Mouse (Mus musculus) R1 (cell line): ENCODE data around the gene Gm34653.
"Not testable (repeated sequence)": the region's sequence is repeated elsewhere in the genome, so short reads cannot be mapped to it uniquely, and the experiment has no call there.

Experiments used
- DNase-seq: peaks from one replicate; pipeline ENCODE4 v3.0.0-alpha.2; 2018; ENCODE audit warnings: low read depth, low spot score

Gene Gm34653

DNA sequence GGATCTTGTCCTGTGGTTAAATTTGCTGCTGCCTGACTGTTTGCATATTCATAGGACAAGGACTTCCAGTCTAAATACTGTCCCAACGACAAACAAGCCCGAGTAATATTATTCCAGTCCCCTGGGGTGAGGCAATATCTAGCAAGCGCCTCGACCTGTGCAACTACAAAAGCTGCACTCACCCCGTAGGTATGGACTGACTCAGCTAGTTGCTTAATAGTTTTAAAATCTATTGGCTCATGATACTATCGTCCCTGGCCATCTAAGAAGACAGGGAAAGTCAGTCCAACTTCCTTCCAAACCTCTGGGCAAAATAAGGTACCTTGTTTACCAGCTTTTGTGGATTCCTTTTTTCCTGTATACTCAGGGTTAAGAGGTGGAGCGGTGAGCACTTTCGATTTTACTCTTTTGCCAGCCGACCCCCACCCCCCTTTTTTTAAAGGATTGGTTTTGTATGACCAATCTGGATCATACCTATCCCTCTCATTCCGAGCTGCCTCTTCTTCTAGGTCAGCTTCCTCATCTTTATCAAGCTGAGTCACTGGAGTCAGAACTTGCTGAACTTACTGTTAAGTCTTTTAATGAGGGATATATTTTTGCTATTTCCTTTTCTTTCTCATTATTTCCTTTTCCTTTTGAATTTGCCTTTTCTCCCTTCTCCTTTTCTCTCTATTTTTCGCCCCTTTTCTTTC lies at the start of gene Gm34653:
Gene Gm34653, plus strand, starts transcription at position 242 of the 692 bp plus-strand sequence.
- DNase-seq, result not testable (repeated sequence)

DNA sequence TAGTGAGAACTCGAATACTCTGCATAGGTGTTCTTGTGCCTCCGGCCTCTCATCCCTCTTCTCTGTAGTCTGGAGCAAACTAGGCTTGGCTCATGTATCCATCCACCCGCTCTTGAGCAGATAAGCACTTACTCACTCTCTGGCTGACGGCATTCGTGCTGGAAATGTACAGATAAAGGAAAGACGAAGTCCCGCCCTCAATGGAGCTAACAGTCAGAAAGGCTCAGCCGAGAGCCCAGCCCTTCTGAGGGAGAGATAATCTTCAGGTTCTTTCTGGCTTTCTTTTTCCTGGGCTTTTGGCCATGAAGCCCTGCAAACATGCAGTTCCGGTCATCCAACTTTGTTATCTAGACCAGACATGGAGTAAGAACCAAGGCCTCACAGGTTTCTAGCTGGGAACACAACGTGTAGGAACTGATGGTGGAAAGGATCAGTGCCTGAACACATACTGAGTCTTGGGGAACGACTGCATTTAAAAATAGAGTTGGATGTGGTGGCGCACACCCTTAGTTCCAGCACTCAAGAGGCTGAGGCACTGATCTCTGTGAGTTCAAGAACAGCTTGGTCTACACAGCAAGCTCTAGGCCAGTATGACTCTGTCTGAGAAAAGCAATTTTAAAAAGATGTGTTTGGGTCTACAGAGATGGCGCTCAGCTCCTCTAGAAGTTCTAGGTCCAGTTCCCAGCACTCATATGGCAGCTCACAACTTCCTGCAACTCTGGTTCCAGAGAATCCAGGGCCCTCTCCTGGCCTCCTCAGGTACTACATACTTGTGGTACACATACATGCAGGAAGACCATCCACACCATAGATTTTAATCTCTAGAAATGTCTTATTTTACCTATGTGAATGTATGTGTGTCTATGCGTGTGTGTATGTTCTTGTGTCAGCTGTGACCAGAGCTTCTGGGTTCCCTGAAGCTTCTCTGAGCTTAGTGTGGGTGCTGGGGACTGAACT lies 49.5 kb upstream of the Gm34653 start:
- DNase-seq, result peak; percentile 63

DNA sequence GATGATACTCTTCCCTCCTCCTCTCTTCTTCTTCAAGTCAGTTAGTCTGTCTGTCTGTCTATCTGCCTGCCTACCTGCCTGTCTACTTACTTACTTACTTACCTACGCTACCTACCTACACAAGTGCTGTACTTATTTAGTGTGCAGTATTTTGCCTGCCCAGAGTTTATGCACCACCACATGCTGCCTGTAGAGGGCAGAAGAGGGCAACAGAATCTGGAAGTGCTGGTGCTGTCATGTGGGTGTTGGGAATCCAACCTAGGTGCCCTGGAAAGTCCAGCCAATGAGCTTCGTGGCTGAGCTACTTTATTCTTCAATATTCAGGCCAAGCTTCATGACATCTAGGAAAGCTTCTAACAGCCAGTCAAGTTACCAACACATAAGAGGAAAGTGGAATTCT lies 48.7 kb upstream of the Gm34653 start:
- peak; percentile 79 for DNase-seq

DNA sequence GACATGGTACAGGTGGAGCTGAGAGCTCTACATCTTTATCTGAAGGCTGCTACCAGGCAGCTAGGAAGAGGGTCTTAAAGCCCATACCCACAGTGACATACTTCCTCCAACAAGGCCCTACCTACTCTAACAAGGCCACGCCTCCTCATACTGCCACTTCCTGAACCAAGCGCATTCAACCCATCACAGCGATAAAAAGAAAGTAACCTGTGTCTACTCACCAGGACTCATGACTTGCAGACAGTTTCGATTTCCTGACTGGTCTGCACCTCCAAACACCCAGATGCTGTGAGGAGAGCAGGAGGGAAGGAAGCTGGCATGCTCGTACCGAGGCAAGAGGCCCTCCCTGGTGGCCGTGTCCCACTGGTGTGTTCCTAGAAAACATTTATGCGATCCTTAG lies 42.5 kb upstream of the Gm34653 start:
- peak; percentile 28 for DNase-seq

DNA sequence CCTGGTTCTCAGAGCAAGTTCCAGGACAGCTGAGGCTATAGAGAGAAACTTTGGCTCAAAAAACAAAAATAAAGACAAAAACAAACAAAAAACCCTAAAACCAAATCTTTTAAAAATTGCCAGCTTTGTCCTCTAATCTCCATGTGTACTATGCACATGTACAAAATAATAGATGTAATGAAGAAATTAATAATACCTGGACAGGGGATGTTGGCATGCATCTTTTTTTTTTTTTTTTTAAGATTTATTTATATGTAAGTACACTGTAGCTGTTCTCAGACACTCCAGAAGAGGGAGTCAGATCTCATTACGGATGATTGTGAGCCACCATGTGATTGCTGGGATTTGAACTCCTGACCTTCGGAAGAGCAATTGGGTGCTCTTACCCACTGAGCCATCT lies 40.3 kb upstream of the Gm34653 start:
- not testable (repeated sequence) for DNase-seq

DNA sequence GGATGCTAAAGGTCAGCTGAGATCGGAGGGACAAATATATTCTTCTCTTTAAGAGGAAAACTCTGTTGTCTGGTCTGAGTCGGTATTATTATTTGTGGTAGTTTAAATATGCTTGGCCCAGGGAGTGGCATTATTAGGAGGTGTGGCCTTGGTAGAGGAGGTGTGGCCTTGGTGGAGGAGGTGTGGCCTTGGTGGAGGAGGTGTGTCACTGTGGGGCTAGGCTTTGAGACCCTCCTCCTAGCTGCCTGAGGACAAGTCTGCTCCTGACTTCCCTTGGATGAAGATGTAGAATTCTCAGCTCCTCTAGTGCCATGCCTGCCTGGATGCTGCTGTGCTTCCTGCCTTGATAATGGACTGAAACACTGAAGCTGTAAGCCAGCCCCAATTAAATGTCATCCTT lies 38.3 kb upstream of the Gm34653 start:
- peak; percentile 66 for DNase-seq

DNA sequence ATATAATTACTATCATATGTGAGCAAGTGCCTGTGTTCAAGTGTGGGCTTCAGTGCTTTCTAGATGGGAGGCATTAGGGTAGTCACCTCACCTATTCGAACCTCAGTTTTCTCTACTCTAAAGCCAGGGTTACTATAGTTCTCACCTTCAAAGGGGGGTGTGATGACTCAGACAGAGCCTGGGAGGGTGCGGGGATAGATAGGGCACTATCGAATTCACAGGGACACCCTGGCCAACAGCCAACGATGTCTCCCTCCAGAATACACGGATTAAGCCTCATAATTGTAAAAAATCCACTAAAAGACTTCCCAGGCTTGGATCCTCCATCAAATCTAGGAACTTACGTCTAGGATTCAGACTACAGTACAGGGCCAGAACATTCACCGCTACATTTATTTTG lies 37.4 kb upstream of the Gm34653 start:
- DNase-seq, result no peak

DNA sequence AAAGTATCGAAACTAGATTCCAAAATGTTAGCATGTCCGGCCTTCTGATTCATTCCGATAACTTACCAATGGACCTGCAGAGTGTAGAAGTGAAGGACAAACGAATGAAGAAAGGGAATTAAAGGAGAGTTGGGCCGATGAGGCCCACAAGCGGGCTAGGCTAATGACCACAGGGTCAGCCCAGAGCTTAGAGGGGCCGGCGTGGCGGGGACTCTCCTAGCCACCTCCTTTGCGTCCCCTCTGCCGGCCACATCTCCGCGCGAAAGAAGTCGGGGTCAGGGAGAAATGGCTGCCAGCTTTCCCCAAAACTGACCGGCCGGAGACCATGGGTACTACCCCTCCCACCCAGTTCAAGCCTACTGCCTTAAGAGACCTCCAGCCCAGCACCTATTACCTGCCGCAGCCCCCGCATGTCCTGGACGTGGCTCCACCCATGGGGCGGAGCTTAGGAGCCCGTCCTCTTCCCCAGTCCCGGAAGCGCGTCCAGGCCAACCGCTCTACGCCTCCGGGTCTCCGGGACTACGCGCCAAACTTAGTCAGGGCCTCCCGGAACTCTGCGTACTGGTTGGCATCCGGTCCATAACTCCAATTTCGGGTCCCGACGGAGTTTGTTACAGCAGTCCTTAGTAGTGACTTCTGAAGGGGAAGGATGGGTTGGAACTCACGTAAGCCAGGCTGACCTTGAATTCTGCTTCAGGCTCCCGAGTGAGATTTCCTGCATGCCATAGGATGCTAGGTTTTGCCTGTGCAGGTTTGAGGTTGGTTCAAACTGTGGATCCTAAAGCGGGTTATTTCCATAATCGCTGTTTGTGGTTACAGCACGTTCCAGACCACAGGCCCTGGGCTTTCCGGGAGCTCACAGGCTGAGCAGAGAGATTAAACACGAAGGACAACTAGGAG lies 33.2 kb upstream of the Gm34653 start, which contains the start of gene Rabepk:
Gene Rabepk, minus strand, starts transcription at position 556 of the 900 bp plus-strand sequence.
- peak; percentile 90 for DNase-seq

DNA sequence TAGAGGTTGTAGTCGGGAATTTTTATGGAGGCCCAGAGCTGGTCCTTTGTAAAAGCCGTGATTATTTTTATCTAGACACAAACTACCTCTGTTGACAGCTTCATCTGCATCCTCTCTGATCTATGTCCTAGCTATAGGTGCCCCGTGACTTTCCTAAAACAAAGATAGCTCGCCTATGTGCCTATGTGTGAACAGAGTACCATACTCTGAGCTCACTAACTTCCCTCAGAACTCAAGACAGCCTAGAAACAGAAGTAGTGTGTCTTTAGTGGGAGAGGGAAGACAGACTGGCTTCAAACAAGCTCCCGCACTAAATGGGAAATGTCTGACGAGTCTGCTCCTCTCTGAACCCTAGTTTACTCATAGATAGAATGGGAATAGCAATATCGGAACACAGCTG lies 32.4 kb upstream of the Gm34653 start:
- DNase-seq, result no peak

DNA sequence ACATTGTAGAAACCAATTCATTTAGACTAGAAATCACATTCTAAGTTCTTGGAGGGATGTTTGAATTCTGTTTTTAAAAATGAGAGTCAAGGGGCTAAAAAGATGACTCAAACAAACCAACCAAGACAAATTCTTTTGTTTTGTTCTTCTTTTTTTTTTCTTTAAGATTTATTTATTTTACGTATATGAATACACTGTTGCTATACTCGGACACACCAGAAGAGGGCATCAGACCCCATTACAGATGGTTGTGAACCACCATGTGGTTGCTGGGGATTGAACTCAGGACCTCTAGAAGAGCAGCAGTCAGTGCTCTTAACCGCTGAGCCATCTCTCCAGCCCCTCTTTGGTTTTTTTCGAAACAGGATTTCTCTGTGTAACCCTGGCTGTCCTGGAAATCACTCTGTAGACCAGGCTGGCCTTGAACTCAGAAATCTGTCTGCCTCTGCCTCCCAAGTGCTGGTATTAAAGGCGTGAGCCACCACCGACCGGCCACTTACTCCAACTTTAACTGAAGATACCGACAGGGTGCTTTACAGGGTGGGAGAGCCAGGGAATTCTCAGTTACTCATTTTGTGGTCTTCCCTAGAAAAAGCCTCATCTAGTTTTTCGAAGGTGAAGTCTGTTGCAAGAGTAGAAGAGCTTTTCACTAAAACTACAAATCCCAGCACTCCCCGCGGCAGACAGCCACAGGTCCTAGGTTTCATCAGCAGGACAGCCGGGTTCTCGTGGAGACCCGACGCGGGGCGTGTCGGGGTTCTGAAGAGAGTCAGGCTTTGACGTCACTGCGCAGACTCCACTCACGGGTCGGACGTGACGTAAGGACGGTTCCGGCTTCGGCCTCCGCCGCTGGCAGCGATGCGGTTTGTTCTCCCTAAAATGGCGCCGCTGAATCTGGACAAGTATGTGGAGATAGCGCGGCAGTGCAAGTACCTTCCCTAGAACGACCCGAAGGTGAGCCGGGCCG lies 31.0 kb upstream of the Gm34653 start:
- DNase-seq, result peak; percentile 100

DNA sequence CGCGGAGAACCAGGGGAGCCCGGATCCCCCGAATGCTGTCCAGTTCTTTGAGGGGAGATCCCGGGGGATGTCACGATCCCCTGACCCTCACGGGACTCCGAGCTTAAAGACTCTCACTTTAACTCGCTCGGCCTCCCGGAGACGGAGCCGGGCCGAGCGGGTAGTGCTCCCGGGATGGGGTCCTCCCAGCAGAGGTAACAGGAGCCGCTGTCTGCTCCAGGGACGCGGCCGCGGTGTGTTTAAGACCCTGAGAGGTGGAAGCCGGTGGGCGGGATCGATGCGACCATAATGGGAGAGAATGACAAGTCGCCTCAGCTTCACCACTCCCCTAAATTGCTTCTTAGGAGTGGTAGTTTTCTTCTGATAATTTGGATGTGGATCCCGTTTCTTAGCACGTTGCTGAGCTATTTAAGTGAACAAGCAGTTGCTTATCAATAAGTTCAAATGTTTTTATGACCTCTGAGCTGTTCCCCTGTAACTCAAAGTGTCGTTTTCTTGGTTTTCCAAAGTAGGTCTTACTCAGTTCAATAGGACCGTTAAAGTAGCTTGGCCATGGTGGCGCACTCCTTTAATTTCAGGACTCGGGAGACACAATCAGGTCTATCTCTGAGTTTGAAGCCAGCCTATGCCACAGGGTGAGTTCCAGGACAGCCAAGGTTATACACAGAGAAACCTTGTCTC lies 30.1 kb upstream of the Gm34653 start:
- peak; percentile 63 for DNase-seq

DNA sequence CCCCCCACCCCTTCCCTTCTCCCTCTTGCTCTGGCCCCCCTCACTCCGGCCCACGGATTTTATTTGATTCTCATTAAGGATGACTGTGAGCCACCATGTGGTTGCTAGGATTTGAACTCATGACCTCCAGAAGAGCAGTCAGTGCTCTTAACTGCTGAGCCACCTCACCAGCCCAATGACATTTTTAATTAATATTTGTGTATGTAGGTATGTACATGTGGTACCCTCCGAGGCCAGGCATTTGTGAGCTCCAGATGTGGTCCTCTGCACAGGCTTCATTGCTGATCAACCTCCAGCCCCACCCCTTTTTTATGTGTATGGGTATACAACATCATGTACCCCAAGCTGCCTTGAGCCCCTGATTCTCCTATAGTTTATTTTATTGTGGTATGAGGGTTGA lies 29.1 kb upstream of the Gm34653 start:
- no peak for DNase-seq

DNA sequence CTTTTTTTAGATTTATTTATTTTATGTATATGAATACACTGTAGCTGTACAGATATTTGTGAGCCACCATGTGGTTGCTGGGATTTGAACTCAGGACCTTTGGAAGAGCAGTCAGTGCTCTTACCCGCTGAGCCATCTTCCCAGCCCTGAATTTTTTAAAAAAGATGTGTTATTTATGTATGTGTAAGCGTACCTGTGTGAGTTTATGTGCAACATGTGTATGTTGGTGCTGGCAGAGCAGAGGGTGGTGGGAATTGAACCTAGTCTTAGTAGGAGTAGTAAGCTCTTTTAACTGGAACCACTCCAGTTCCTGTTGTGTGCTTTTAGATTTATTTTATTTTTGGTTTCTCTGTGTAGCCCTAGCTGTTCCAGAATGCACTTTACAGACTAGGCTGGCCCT lies 28.6 kb upstream of the Gm34653 start:
- DNase-seq, result no peak

DNA sequence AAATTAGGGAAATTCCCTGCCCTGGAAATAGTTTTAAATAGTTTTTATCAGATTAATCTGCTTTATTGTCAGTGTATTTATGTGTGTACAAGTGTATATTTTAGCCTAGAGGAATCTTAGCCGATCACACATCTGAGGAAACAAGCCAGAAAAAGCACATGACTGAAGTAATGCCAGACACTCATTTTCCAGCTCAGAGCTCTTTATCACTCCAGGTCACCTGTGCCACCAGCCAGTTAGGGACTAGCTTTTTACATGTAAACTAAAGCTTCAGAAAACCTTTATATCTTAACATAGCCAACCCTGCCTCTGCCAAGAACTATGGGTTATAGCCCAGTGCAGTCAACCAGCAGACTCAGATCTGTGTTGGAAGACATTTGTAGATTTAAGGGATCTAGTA lies 28.0 kb upstream of the Gm34653 start:
- no peak for DNase-seq

DNA sequence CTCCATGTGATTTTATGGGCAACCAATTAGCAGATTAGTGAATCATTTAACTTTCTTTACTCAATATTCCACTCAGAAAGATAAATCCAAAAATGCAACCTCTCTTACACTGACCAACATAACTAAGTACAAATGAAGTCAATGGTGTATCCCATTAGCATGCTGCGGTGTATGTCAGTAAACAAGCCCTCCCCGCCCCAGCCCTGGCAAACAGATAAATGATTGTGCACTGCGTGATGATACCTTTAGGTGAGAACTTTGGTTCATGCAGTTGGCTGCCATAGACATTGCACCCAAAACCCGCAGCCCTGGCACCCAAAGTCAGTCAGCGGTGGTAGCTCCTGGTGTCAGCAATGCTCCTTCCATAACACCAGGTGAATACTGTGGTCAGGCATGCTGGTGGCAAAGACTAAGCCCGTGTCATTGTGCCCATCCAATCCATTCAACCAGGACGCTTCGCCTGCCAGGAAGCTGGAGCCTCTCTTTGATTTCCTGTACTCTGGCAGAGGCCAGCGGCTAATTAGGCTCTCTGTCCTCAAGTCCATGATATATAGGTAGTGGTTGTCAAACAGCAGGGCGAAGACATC lies 27.4 kb upstream of the Gm34653 start:
- no peak for DNase-seq

DNA sequence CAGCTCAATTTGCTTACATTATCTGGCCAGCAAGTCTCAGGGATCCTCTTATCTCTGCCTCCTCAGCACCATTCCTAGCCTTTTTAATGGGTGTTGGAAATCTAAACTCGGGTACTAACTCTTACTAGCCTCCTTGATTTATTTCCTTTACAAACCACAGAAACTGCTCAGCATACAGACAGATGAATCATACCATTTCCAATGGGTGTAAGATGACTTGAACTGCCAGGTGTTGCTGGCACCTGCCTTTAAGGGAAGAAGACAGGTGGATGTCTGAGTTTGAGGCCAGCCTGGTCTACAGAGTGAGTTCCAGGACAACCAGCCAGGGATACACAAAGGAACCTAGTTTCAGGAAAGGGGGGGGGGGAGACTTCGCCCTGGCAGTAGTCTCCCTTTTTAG lies 24.8 kb upstream of the Gm34653 start:
- no peak for DNase-seq

DNA sequence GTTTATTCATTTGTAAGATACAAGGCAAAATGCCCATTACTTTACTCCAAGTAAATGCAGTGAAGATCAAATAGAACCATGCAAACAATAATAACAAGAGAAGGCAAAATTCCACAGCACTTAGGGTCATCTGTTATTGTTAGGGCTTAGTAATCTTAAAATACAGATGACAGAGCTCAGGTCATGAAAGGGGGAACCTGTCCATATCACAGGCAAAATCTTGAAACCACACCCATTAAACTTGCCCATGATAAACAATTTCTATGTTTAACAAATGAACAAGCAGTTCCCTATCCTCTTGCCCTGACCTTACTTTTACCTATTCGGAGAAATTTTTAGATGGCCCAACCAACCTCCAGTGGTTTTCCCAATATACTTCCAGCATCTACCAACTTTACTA lies 23.2 kb upstream of the Gm34653 start:
- no peak for DNase-seq

DNA sequence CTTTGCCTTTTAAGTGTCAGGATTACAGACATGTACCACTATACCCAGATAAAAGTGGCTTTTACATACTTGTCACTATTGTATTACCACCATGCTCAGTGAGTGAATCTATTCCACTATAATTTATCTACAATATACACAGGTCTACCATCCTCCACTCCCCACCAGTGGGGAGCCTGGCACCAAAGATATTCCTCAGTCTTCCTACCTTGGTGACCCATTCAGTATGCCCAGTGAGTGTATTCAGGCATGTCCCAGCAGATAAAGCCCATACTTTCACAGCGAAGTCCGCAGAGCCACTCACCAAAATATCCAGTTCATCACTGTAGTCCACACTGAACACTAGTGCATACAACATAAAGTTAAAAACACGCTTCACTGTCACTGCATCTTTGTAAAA lies 22.0 kb upstream of the Gm34653 start:
- DNase-seq, result no peak

DNA sequence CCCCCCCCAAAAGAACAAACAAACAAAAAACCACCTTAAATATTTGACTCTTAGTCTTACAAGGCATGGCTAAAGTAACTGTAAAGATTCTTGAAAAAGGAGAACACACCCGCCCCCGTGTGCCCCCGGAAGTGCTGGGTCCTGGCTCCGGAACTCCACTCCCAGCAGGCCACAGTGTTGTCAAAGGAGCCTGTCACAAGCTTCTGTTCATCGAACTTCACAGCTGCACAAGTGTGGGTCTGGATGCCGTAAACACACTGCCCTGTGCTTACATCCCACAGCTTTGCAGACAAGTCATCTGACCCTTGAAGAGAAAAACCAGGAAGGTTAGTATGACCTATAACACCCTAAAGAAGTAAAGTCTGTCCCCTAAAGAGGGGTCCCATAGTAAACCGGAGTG lies 20.1 kb upstream of the Gm34653 start:
- DNase-seq, result peak; percentile 43

DNA sequence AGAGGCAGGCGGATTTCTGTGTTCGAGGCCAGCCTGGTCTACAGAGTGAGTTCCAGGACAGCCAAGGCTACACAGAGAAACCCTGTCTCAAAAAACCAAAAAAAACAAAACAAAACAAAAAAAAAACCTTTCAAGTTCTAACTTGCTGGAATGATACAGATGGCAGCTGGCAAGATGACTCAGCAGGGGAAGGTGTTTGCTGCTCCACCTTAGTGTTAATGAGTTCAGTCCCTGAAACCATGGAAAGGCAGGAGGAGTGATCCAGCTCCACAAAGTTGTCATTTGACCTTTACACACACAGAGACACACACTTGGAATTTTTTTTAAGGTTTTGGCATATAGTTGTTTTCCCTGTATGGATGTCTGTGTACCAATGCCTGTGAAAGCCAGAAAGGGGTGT lies 16.9 kb upstream of the Gm34653 start:
- DNase-seq, result peak; percentile 54
